Mouse (Mus musculus): ENCODE data around the gene Olfr750. TPM values are rescaled to one million over a fixed set of nuclear protein-coding genes. Genes with fewer than 3 reads are reported as not detected.

The Olfr750 gene
- polyA plus RNA-seq, 1 experiment from 2014 or later = not detected

GRCm38 (mm10) chr14:51017256-51017655 is 57.0 kb downstream of the Olfr750 start:
- ATAC-seq (ENCODE audit: low read depth) = no peak
- Histone ChIP-seq H3K27me3 (ENCODE audit: control insufficient read depth, insufficient read depth, low read depth, low read length) (no peaks in the 10 kb centered on the region), H3K9ac (ENCODE audit: low read depth, low read length) (no peak overlapping the region), H3K27ac (ENCODE audit: low read length) (no peak overlapping the region), H3K4me3 (ENCODE audit: low read depth, low read length) (no peak overlapping the region), H3K4me1 (ENCODE audit: control insufficient read depth, low read depth, low read length) (no peaks in the 10 kb centered on the region), H3K36me3 (ENCODE audit: control insufficient read depth, insufficient read depth) (no peaks in the 10 kb centered on the region), H3K4me2 (ENCODE audit: low read depth, low read length) (no peak overlapping the region), H3K9me3 (replicated peaks; ENCODE audit: control insufficient read depth, low read length) (no peaks in the 10 kb centered on the region)
- WGBS (ENCODE audit: insufficient replicate concordance) = 56% methylated on average over 3 of the region's 3 CpGs

Other genes with a start within 250 kb of the Olfr750 start
- gene Tep1, start 203.9 kb downstream of the Olfr750 start, polyA plus RNA-seq (2015; fragmentation: Nextera tagmentation; extraction: Ambion mirVana) = 3.2 and 3.7 TPM in 2 replicates
- gene Klhl33, start 176.9 kb downstream of the Olfr750 start, polyA plus RNA-seq (2015; fragmentation: Nextera tagmentation; extraction: Ambion mirVana) = 0.08 and 0.11 TPM in 2 replicates
- gene Osgep, start 149.5 kb downstream of the Olfr750 start, polyA plus RNA-seq (2015; fragmentation: Nextera tagmentation; extraction: Ambion mirVana) = 53.3 and 54.4 TPM in 2 replicates
- 61.8 and 61.9 TPM in 2 replicates for gene Apex1, start 149.5 kb downstream of the Olfr750 start, polyA plus RNA-seq (2015; fragmentation: Nextera tagmentation; extraction: Ambion mirVana)
- gene Pip4p1, start 143.6 kb downstream of the Olfr750 start, polyA plus RNA-seq (2015; fragmentation: Nextera tagmentation; extraction: Ambion mirVana) = 22.8 and 24.9 TPM in 2 replicates
- 75.2 and 83.1 TPM in 2 replicates for gene Pnp, start 143.4 kb downstream of the Olfr750 start, polyA plus RNA-seq (2015; fragmentation: Nextera tagmentation; extraction: Ambion mirVana)
- gene Gm49342, start 129.9 kb downstream of the Olfr750 start, polyA plus RNA-seq (2015; fragmentation: Nextera tagmentation; extraction: Ambion mirVana) = not detected in 2 replicates
- 10.6 and 11.0 TPM in 2 replicates for gene Pnp2, start 118.4 kb downstream of the Olfr750 start, polyA plus RNA-seq (2015; fragmentation: Nextera tagmentation; extraction: Ambion mirVana)
- gene Rnase10, start 66.7 kb downstream of the Olfr750 start, polyA plus RNA-seq (2015; fragmentation: Nextera tagmentation; extraction: Ambion mirVana) = 0.09 TPM in 1 of 2 replicates, not detected in the other
- gene Rnase9, start 32.6 kb downstream of the Olfr750 start, polyA plus RNA-seq (2015; fragmentation: Nextera tagmentation; extraction: Ambion mirVana) = not detected in 2 replicates
- gene Rnase11, start 24.3 kb downstream of the Olfr750 start, polyA plus RNA-seq (2015; fragmentation: Nextera tagmentation; extraction: Ambion mirVana) = not detected in 2 replicates
- 1.7 and 2.0 TPM in 2 replicates for gene Rnase12, start 16.8 kb downstream of the Olfr750 start, polyA plus RNA-seq (2015; fragmentation: Nextera tagmentation; extraction: Ambion mirVana)
- gene Rnase4, start 16.6 kb upstream of the Olfr750 start, polyA plus RNA-seq (2015; fragmentation: Nextera tagmentation; extraction: Ambion mirVana) = 19.7 and 23.1 TPM in 2 replicates
- 6.7 and 8.4 TPM in 2 replicates for gene Ang, start 16.7 kb upstream of the Olfr750 start, polyA plus RNA-seq (2015; fragmentation: Nextera tagmentation; extraction: Ambion mirVana)
- gene Eddm3b, start 40.0 kb upstream of the Olfr750 start, polyA plus RNA-seq (2015; fragmentation: Nextera tagmentation; extraction: Ambion mirVana) = not detected in 2 replicates
- gene Rnase6, start 49.5 kb upstream of the Olfr750 start, polyA plus RNA-seq (2015; fragmentation: Nextera tagmentation; extraction: Ambion mirVana) = 2.7 and 3.2 TPM in 2 replicates
- gene Rnase1, start 72.3 kb upstream of the Olfr750 start, polyA plus RNA-seq (2015; fragmentation: Nextera tagmentation; extraction: Ambion mirVana) = 0.27 and 2.1 TPM in 2 replicates
- not detected in 2 replicates for gene Rnase2b, start 87.8 kb upstream of the Olfr750 start, polyA plus RNA-seq (2015; fragmentation: Nextera tagmentation; extraction: Ambion mirVana)
- gene Ang2, start 124.7 kb upstream of the Olfr750 start, polyA plus RNA-seq (2015; fragmentation: Nextera tagmentation; extraction: Ambion mirVana) = not detected in 2 replicates
- gene Ear14, start 129.0 kb upstream of the Olfr750 start, polyA plus RNA-seq (2015; fragmentation: Nextera tagmentation; extraction: Ambion mirVana) = not detected in 2 replicates
- gene Rnase2a, start 181.7 kb upstream of the Olfr750 start, polyA plus RNA-seq (2015; fragmentation: Nextera tagmentation; extraction: Ambion mirVana) = not detected in 2 replicates